In the genomic region with DNA sequence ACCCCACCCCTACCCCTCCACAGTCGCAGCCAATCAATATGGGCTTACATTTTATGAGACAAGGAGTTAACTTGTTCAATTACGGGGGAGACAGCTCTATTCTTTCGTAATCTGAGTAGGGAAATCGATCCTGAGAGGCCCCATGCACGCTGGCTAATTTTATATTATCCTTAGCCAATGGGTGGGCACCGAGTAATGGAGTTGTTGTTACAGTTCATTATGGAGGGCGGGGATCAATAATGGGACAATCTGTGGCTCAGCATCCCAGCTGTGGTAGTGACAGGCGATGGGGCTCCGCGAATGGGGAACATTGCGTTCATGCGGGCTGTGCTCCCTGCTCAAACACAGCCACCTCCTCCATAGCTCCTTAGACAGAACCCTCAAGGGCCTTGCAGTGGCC, we compare ENCODE assay signal across 17 mouse cellular contexts.
A peak's percentile ranks its signal among the peaks of the same experiment; 100 is the strongest.
DNase-seq lines count a peak whose midpoint lies in the region; ATAC-seq lines count a peak whose summit lies in the region.
"Had no signal": no experiment of that assay in that cellular context is flagged by ENCODE, and none has a peak within 500 bp of the region (broad histone marks: within the 10 kb centered on the region; RNA-seq: fewer than 3 reads in every experiment).

No protein-coding gene starts in this region.

- no peaks in the 10 kb centered on the region; the same call in 1 of the 2 replicates for H3K27me3 ChIP-seq in midbrain, embryonic 12.5 days
- no peaks in the 10 kb centered on the region for H3K27me3 ChIP-seq in midbrain, embryonic 15.5 days (replicated peaks)
- H3K27me3 ChIP-seq in embryonic facial prominence, embryonic 13.5 days = peaks cover 8% of the 10 kb centered on the region; the same call in 1 of the 2 replicates
- H3K27me3 ChIP-seq in neural tube, embryonic 13.5 days = no peaks in the 10 kb centered on the region
- no peaks in the 10 kb centered on the region for H3K27me3 ChIP-seq in intestine, embryonic 15.5 days (replicated peaks)
- H3K27me3 ChIP-seq: heart, embryonic 15.5 days had no signal

- H3K9me3 ChIP-seq in midbrain, embryonic 12.5 days = no peaks in the 10 kb centered on the region
- no peaks in the 10 kb centered on the region for H3K9me3 ChIP-seq in midbrain, embryonic 15.5 days
- no peaks in the 10 kb centered on the region for H3K9me3 ChIP-seq in embryonic facial prominence, embryonic 13.5 days
- no peaks in the 10 kb centered on the region for H3K9me3 ChIP-seq in neural tube, embryonic 13.5 days
- no peaks in the 10 kb centered on the region for H3K9me3 ChIP-seq in intestine, embryonic 15.5 days
- H3K9me3 ChIP-seq: forebrain, embryonic 13.5 days; heart, embryonic 15.5 days had no signal

- peaks cover 4% of the 10 kb centered on the region; the same call in 1 of the 2 replicates for H3K4me1 ChIP-seq in midbrain, embryonic 12.5 days
- 0 out of 2 replicates have a peak, but pooled peaks cover 3% of the 10 kb centered on the region for H3K4me1 ChIP-seq in midbrain, embryonic 15.5 days
- peaks cover 12% of the 10 kb centered on the region for H3K4me1 ChIP-seq in embryonic facial prominence, embryonic 13.5 days
- peaks cover 13% of the 10 kb centered on the region for H3K4me1 ChIP-seq in neural tube, embryonic 13.5 days (replicated peaks)
- H3K4me1 ChIP-seq in intestine, embryonic 15.5 days (replicated peaks) = no peaks in the 10 kb centered on the region
- H3K4me1 ChIP-seq: forebrain, embryonic 13.5 days; heart, embryonic 15.5 days had no signal

- H3K9ac ChIP-seq in midbrain, embryonic 12.5 days (replicated peaks) = no peak overlapping the region
- no peak overlapping the region for H3K9ac ChIP-seq in midbrain, embryonic 15.5 days
- H3K9ac ChIP-seq in embryonic facial prominence, embryonic 13.5 days = no peak overlapping the region
- no peak overlapping the region for H3K9ac ChIP-seq in neural tube, embryonic 13.5 days
- H3K9ac ChIP-seq in intestine, embryonic 15.5 days = no peak overlapping the region
- H3K9ac ChIP-seq: forebrain, embryonic 13.5 days; heart, embryonic 15.5 days had no signal

- 70% methylated on average over 12 of the region's 12 CpGs for WGBS in midbrain, embryonic 12.5 days
- WGBS in midbrain, embryonic 15.5 days = 68% methylated on average over 12 of the region's 12 CpGs
- WGBS in embryonic facial prominence, embryonic 13.5 days = 36% methylated on average over 12 of the region's 12 CpGs
- 42% methylated on average over 12 of the region's 12 CpGs for WGBS in neural tube, embryonic 13.5 days
- 84% methylated on average over 12 of the region's 12 CpGs for WGBS in intestine, embryonic 15.5 days

- H3K4me2 ChIP-seq in midbrain, embryonic 12.5 days (replicated peaks) = no peak overlapping the region
- H3K4me2 ChIP-seq in midbrain, embryonic 15.5 days = no peak overlapping the region
- H3K4me2 ChIP-seq in embryonic facial prominence, embryonic 13.5 days = peak overlapping the region; percentile 24
- H3K4me2 ChIP-seq in neural tube, embryonic 13.5 days = no peak overlapping the region
- no peak overlapping the region for H3K4me2 ChIP-seq in intestine, embryonic 15.5 days (replicated peaks)
- H3K4me2 ChIP-seq: forebrain, embryonic 13.5 days; heart, embryonic 15.5 days; midbrain, embryonic 11.5 days had no signal

- 0 out of 2 replicates have a peak overlapping the region, but pooled peaks have one; percentile 4 for H3K27ac ChIP-seq in midbrain, embryonic 12.5 days (replicated peaks)
- no peak overlapping the region for H3K27ac ChIP-seq in midbrain, embryonic 15.5 days
- H3K27ac ChIP-seq in embryonic facial prominence, embryonic 13.5 days = no peak overlapping the region
- peak overlapping the region; percentile 54 for H3K27ac ChIP-seq in neural tube, embryonic 13.5 days (replicated peaks)
- no peak overlapping the region for H3K27ac ChIP-seq in intestine, embryonic 15.5 days
- H3K27ac ChIP-seq: forebrain, embryonic 13.5 days; gastrocnemius, adult 2 months; heart, embryonic 15.5 days had no signal

- no peak overlapping the region for H3K4me3 ChIP-seq in midbrain, embryonic 12.5 days
- H3K4me3 ChIP-seq in midbrain, embryonic 15.5 days = no peak overlapping the region
- H3K4me3 ChIP-seq in embryonic facial prominence, embryonic 13.5 days = no peak overlapping the region
- H3K4me3 ChIP-seq in neural tube, embryonic 13.5 days = no peak overlapping the region
- no peak overlapping the region for H3K4me3 ChIP-seq in intestine, embryonic 15.5 days (replicated peaks)
- H3K4me3 ChIP-seq: forebrain, embryonic 13.5 days; gastrocnemius, adult 2 months; heart, embryonic 15.5 days had no signal

- ATAC-seq in midbrain, embryonic 12.5 days (ENCODE audit: low FRiP score, low read depth) = no peak
- no peak for ATAC-seq in midbrain, embryonic 15.5 days (replicated peaks)
- no peak for ATAC-seq in embryonic facial prominence, embryonic 13.5 days (ENCODE audit: insufficient number of reproducible peaks, insufficient read depth, low FRiP score, low TSS enrichment, low read depth)
- ATAC-seq in neural tube, embryonic 13.5 days (ENCODE audit: low read depth) = no peak; the same call in 1 of the 2 replicates
- ATAC-seq in intestine, embryonic 15.5 days = no peak
- ATAC-seq: forebrain, embryonic 13.5 days; inflammation-experienced regulatory T-cells, adult 6 months had no signal

- no peaks in the 10 kb centered on the region for H3K36me3 ChIP-seq in midbrain, embryonic 12.5 days
- no peaks in the 10 kb centered on the region for H3K36me3 ChIP-seq in midbrain, embryonic 15.5 days (replicated peaks)
- no peaks in the 10 kb centered on the region for H3K36me3 ChIP-seq in embryonic facial prominence, embryonic 13.5 days
- no peaks in the 10 kb centered on the region for H3K36me3 ChIP-seq in neural tube, embryonic 13.5 days
- no peaks in the 10 kb centered on the region for H3K36me3 ChIP-seq in intestine, embryonic 15.5 days
- H3K36me3 ChIP-seq: heart, embryonic 15.5 days had no signal

- DNase-seq in embryo, embryonic 11 days = peak; percentile 29
- DNase-seq in right cerebral cortex, adult 18-20 months = no peak
- DNase-seq: adrenal gland, adult 2 months; kidney, adult 2 months; lung, postnatal 4 days; right cerebral cortex, postnatal 4 days; thymus, postnatal 25 days had no signal

Comparison
In these comparisons a context has a peak if more than half of its experiments do, and no peak if none do; other contexts are left out.
1. H3K27ac ChIP-seq: peak in midbrain, embryonic 12.5 days (single experiment) and neural tube, embryonic 13.5 days (single experiment); none in midbrain, embryonic 15.5 days (single experiment), embryonic facial prominence, embryonic 13.5 days (single experiment) and intestine, embryonic 15.5 days (single experiment).